Mouse (Mus musculus) small intestine, adult 2 months (tissue): ENCODE results near the gene Gm49396.

Experiments
- CTCF ChIP-seq: fragments of 200-500 bp; IDR thresholded peaks from 2 replicates; pipeline ENCODE4 v1.5.1; 2012; ENCODE audit warnings: low read depth, mild to moderate bottlenecking, control low read depth, inconsistent platforms, low read length, moderate library complexity, mixed read lengths; ENCODE audit not compliant: insufficient replicate concordance, insufficient read length; ENCODE audit errors: extremely low read depth
- POLR2A ChIP-seq: fragments of 200-500 bp; IDR thresholded peaks from 2 replicates; pipeline ENCODE4 v1.6.1; 2012; ENCODE audit warnings: low read depth, mild to moderate bottlenecking, control low read depth, inconsistent platforms, low read length, moderate library complexity

GRCm38 (mm10) chr7:30549880-30550279 lies 13.3 kb upstream of the Gm49396 start:
- no peak for TF ChIP-seq CTCF
- no peak for TF ChIP-seq POLR2A
